Mouse (Mus musculus) hindbrain, embryonic 16.5 days (tissue): ENCODE data around the gene Tecpr2. TPM values are rescaled to one million over a fixed set of nuclear protein-coding genes. Genes with fewer than 3 reads are reported as not detected.

Experiments
- ATAC-seq: fragments of 200-750 bp; cut with Nextera tagmentation; 2 replicates; pipeline ENCODE4 v1.8.0; 2017; ENCODE audit warnings: moderate TSS enrichment, moderate library complexity
- H3K27ac ChIP-seq: fragments of 300-500 bp; sonication (generic); 2 replicates; pipeline ENCODE4 v1.5.1; 2014; ENCODE audit warnings: low read depth, mild to moderate bottlenecking, control low read depth, low read length, moderate library complexity
- H3K27me3 ChIP-seq: fragments of 300-500 bp; sonication (generic); replicated peaks from 2 replicates; pipeline ENCODE4 v1.6.1; 2014; ENCODE audit warnings: low read length; ENCODE audit not compliant: control insufficient read depth, insufficient read depth
- H3K36me3 ChIP-seq: fragments of 300-500 bp; sonication (generic); 2 replicates; pipeline ENCODE4 v1.6.1; 2014; ENCODE audit warnings: mild to moderate bottlenecking, low read length, moderate library complexity, mixed read lengths; ENCODE audit not compliant: control insufficient read depth, insufficient read depth
- H3K4me1 ChIP-seq: fragments of 300-500 bp; sonication (generic); 2 replicates; pipeline ENCODE4 v1.6.1; 2014; ENCODE audit warnings: low read depth, low read length; ENCODE audit not compliant: control insufficient read depth, insufficient read depth
- H3K4me2 ChIP-seq: fragments of 300-500 bp; sonication (generic); 2 replicates; pipeline ENCODE4 v1.6.1; 2014; ENCODE audit warnings: mild to moderate bottlenecking, low read length, control low read depth, moderate library complexity
- H3K4me3 ChIP-seq: fragments of 300-500 bp; sonication (generic); 2 replicates; pipeline ENCODE4 v1.5.1; 2014; ENCODE audit warnings: mild to moderate bottlenecking, low read length, control low read depth, moderate library complexity
- H3K9ac ChIP-seq: fragments of 300-500 bp; sonication (generic); 2 replicates; pipeline ENCODE4 v1.6.1; 2014; ENCODE audit warnings: low read depth, mild to moderate bottlenecking, control low read depth, low read length, moderate library complexity
- H3K9me3 ChIP-seq: fragments of 300-500 bp; sonication (generic); 2 replicates; pipeline ENCODE4 v1.6.1; 2014; ENCODE audit warnings: mild to moderate bottlenecking, low read length, moderate library complexity; ENCODE audit not compliant: control insufficient read depth
- WGBS: fragments of 180-500 bp; shearing (Covaris S2); extraction: QIAGEN DNeasy Blood & Tissue Kit; methylation state at CpG from one replicate; pipeline ENCODE4 v1.1.7; 2014; 5-methylcytosine and 5-hydroxymethylcytosine counted together
- polyA plus RNA-seq: library from polyadenylated mRNA; unstranded; fragments of >200 nt; fragmentation: Nextera tagmentation; extraction: Ambion mirVana; gene quantifications from 2 replicates; pipeline ENCODE4 v1.2.1, GENCODE M21; 2015

Gene Tecpr2
- polyA plus RNA-seq, 1 experiment from 2014 or later: 5.3 TPM

- no peak overlapping the region for H3K9ac ChIP-seq
- H3K27me3 ChIP-seq: no peaks in the 10 kb centered on the region
- ATAC-seq: peak; percentile 96
- H3K27ac ChIP-seq: no peak overlapping the region
- no peaks in the 10 kb centered on the region for H3K9me3 ChIP-seq
- H3K4me1 ChIP-seq: no peaks in the 10 kb centered on the region; the same call in 1 of the 2 replicates
- 63% methylated on average over 9 of the region's 9 CpGs for WGBS
- peaks cover 27% of the 10 kb centered on the region for H3K36me3 ChIP-seq
- H3K4me3 ChIP-seq: no peak overlapping the region
- H3K4me2 ChIP-seq: no peak overlapping the region
These were observed 47.0 kb downstream of the Tecpr2 start for GRCm38 (mm10) chr12:110935983-110936620.

- 81% methylated on average over 5 of the region's 5 CpGs for WGBS
- H3K36me3 ChIP-seq: peaks cover 25% of the 10 kb centered on the region
- no peak overlapping the region for H3K27ac ChIP-seq
- H3K9ac ChIP-seq: no peak overlapping the region
- H3K4me2 ChIP-seq: no peak overlapping the region
- ATAC-seq: no peak
- H3K27me3 ChIP-seq: no peaks in the 10 kb centered on the region
- H3K9me3 ChIP-seq: no peaks in the 10 kb centered on the region
- H3K4me1 ChIP-seq: no peaks in the 10 kb centered on the region; the same call in 1 of the 2 replicates
- no peak overlapping the region for H3K4me3 ChIP-seq
These were observed 48.4 kb downstream of the Tecpr2 start for GRCm38 (mm10) chr12:110937496-110937895.

GRCm38 (mm10) chr12:110939385-110939784 lies 50.3 kb downstream of the Tecpr2 start:
- Histone ChIP-seq H3K9ac (no peak overlapping the region), H3K4me2 (no peak overlapping the region), H3K36me3 (peaks cover 14% of the 10 kb centered on the region), H3K4me1 (no peaks in the 10 kb centered on the region; the same call in 1 of the 2 replicates), H3K27ac (no peak overlapping the region), H3K27me3 (no peaks in the 10 kb centered on the region), H3K4me3 (no peak overlapping the region), H3K9me3 (no peaks in the 10 kb centered on the region)
- WGBS: 98% methylated on average over 5 of the region's 5 CpGs
- ATAC-seq: no peak

DNA sequence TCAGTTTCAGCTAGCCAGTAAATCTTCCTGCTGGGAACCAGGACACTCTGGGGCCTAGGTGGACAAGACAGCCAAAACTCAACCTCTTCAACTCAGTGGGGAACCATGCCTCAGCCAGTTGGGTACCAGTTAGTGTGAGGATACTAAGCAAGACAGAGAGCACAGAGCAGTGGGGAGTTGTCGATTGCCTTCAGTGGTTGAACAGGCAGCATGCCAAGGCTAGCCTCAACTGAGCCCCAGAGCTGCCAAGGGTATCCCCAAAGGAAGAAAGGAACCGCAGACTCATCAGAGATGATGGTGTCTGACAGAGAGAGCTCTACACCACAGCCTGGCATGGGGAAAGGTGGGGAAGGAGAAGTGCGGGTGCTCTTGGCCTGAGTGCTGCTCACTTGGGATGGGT lies 51.8 kb downstream of the Tecpr2 start:
- ATAC-seq: no peak
- Histone ChIP-seq H3K9me3 (no peaks in the 10 kb centered on the region), H3K27ac (no peak overlapping the region), H3K36me3 (peaks cover 17% of the 10 kb centered on the region), H3K4me2 (no peak overlapping the region), H3K9ac (no peak overlapping the region), H3K4me1 (no peaks in the 10 kb centered on the region; the same call in 1 of the 2 replicates), H3K4me3 (no peak overlapping the region), H3K27me3 (no peaks in the 10 kb centered on the region)
- 89% methylated on average over 3 of the region's 3 CpGs for WGBS

GRCm38 (mm10) chr12:110946216-110946615 lies 57.2 kb downstream of the Tecpr2 start:
- no peak overlapping the region for H3K4me3 ChIP-seq
- WGBS: 91% methylated on average over 7 of the region's 7 CpGs
- ATAC-seq: no peak
- H3K9me3 ChIP-seq: no peaks in the 10 kb centered on the region
- no peak overlapping the region for H3K27ac ChIP-seq
- H3K4me2 ChIP-seq: no peak overlapping the region
- H3K27me3 ChIP-seq: no peaks in the 10 kb centered on the region
- H3K9ac ChIP-seq: no peak overlapping the region
- H3K4me1 ChIP-seq: no peaks in the 10 kb centered on the region
- peaks cover 16% of the 10 kb centered on the region for H3K36me3 ChIP-seq

- no peaks in the 10 kb centered on the region for H3K4me1 ChIP-seq
- no peaks in the 10 kb centered on the region for H3K27me3 ChIP-seq
- no peak overlapping the region for H3K4me2 ChIP-seq
- no peaks in the 10 kb centered on the region for H3K9me3 ChIP-seq
- no peak overlapping the region for H3K4me3 ChIP-seq
- WGBS: 94% methylated on average over 6 of the region's 6 CpGs
- no peak for ATAC-seq
- peaks cover 14% of the 10 kb centered on the region for H3K36me3 ChIP-seq
- no peak overlapping the region for H3K27ac ChIP-seq
- no peak overlapping the region for H3K9ac ChIP-seq
These were observed 59.2 kb downstream of the Tecpr2 start for GRCm38 (mm10) chr12:110948082-110948909.

- no peak for ATAC-seq
- H3K9ac ChIP-seq: no peak overlapping the region
- no peak overlapping the region for H3K4me2 ChIP-seq
- H3K4me1 ChIP-seq: no peaks in the 10 kb centered on the region
- no peaks in the 10 kb centered on the region for H3K27me3 ChIP-seq
- peaks cover 14% of the 10 kb centered on the region for H3K36me3 ChIP-seq
- WGBS: 87% methylated on average over 3 of the region's 3 CpGs
- H3K4me3 ChIP-seq: no peak overlapping the region
- no peaks in the 10 kb centered on the region for H3K9me3 ChIP-seq
- H3K27ac ChIP-seq: no peak overlapping the region
These were observed 59.8 kb downstream of the Tecpr2 start for GRCm38 (mm10) chr12:110948910-110949201.

- Histone ChIP-seq H3K36me3 (peaks cover 14% of the 10 kb centered on the region), H3K9ac (no peak overlapping the region), H3K27me3 (no peaks in the 10 kb centered on the region), H3K4me3 (no peak overlapping the region), H3K4me2 (no peak overlapping the region), H3K9me3 (no peaks in the 10 kb centered on the region), H3K4me1 (no peaks in the 10 kb centered on the region), H3K27ac (no peak overlapping the region)
- ATAC-seq: no peak
- WGBS: 90% methylated on average over 1 of the region's 1 CpGs
These were observed 60.3 kb downstream of the Tecpr2 start for GRCm38 (mm10) chr12:110949410-110949809.

DNA sequence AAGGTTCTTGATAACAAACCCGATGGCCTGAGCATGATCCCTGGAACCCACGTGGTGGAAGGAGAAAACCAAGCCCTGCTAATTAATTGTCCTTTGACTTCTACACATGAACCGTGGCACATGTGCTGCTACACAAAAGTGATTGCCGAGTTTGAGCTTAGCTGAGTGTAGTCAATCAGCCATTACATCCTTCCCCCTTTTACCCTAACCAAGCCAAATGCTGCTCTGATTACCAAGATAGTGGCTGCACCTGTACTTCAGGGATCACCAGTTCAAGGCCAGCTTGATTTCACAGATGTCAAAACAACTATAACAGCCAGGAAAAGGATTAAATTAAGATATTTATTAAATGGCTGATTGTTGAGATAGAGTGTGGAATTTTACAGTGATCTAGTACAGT lies 61.1 kb downstream of the Tecpr2 start:
- 79% methylated on average over 4 of the region's 4 CpGs for WGBS

More for the DNA sequence above, 61.1 kb downstream of the Tecpr2 start:
- no peaks in the 10 kb centered on the region for H3K27me3 ChIP-seq
- H3K4me3 ChIP-seq: no peak overlapping the region
- no peaks in the 10 kb centered on the region for H3K9me3 ChIP-seq
- H3K9ac ChIP-seq: no peak overlapping the region
- H3K4me1 ChIP-seq: no peaks in the 10 kb centered on the region
- no peak overlapping the region for H3K27ac ChIP-seq
- no peak for ATAC-seq
- H3K4me2 ChIP-seq: no peak overlapping the region
- peaks cover 15% of the 10 kb centered on the region for H3K36me3 ChIP-seq
